Mouse (Mus musculus): ENCODE measurements around the gene Zfp536. TPM values are rescaled to one million over a fixed set of nuclear protein-coding genes. Genes with fewer than 3 reads are reported as not detected.

The Zfp536 gene
- polyA plus RNA-seq, 1 experiment from 2014 or later = 3.7 TPM

- TF ChIP-seq CTCF (IDR thresholded peaks at IDR 0.05; ENCODE audit: low read depth) = no peak
- Histone ChIP-seq H3K36me3 (ENCODE audit: insufficient read depth, low read length) (no peaks in the 10 kb centered on the region), H3K9ac (ENCODE audit: low read depth, low read length) (peak overlapping the region; percentile 9; the same call in 1 of the 2 replicates), H3K4me1 (replicated peaks; ENCODE audit: insufficient read depth, low read length) (peaks cover 17% of the 10 kb centered on the region; the same call in 1 of the 2 replicates), H3K4me3 (replicated peaks; ENCODE audit: low read depth, low read length) (peak overlapping the region; percentile 49), H3K27me3 (ENCODE audit: insufficient read depth, low read length) (peaks cover 45% of the 10 kb centered on the region), H3K9me3 (replicated peaks; ENCODE audit: low read length) (no peaks in the 10 kb centered on the region), H3K27ac (peak overlapping the region; percentile 19; the same call in 1 of the 2 replicates), H3K4me2 (ENCODE audit: low read length) (peak overlapping the region; percentile 95)
- DNase-seq (ENCODE audit: low spot score) (peak; percentile 50), ATAC-seq (replicated peaks; ENCODE audit: low FRiP score, low read depth) (no peak)
- under 1% methylated on average over 46 of the region's 46 CpGs for WGBS
Measured at GRCm38 (mm10) chr7:37772376-37773311, 797 bp downstream of the Zfp536 start.

- H3K9ac ChIP-seq (ENCODE audit: low read depth, low read length) = peak overlapping the region; percentile 9; the same call in 1 of the 2 replicates
- peak overlapping the region; percentile 49 for H3K4me3 ChIP-seq (replicated peaks; ENCODE audit: low read depth, low read length)
- no peak overlapping the region for H3K27ac ChIP-seq
- peak overlapping the region; percentile 95 for H3K4me2 ChIP-seq (ENCODE audit: low read length)
- ATAC-seq (replicated peaks; ENCODE audit: low FRiP score, low read depth) (peak; percentile 22), DNase-seq (ENCODE audit: low spot score) (peak; percentile 51)
- WGBS = under 1% methylated on average over 73 of the region's 75 CpGs
- no peaks in the 10 kb centered on the region for H3K9me3 ChIP-seq (replicated peaks; ENCODE audit: low read length)
- TF ChIP-seq CTCF (IDR thresholded peaks at IDR 0.05; ENCODE audit: low read depth) = no peak
- H3K27me3 ChIP-seq (ENCODE audit: insufficient read depth, low read length) = peaks cover 45% of the 10 kb centered on the region
- peaks cover 17% of the 10 kb centered on the region; the same call in 1 of the 2 replicates for H3K4me1 ChIP-seq (replicated peaks; ENCODE audit: insufficient read depth, low read length)
- no peaks in the 10 kb centered on the region for H3K36me3 ChIP-seq (ENCODE audit: insufficient read depth, low read length)
Measured at GRCm38 (mm10) chr7:37771491-37772375, 1.7 kb downstream of the Zfp536 start.

- peaks cover 47% of the 10 kb centered on the region for H3K27me3 ChIP-seq (ENCODE audit: insufficient read depth, low read length)
- peak; percentile 78 for ATAC-seq (replicated peaks; ENCODE audit: low FRiP score, low read depth)
- no peak overlapping the region for H3K27ac ChIP-seq
- H3K9ac ChIP-seq (ENCODE audit: low read depth, low read length) = peak overlapping the region; percentile 23; the same call in 1 of the 2 replicates
- peak overlapping the region; percentile 95 for H3K4me2 ChIP-seq (ENCODE audit: low read length)
- no peaks in the 10 kb centered on the region for H3K36me3 ChIP-seq (ENCODE audit: insufficient read depth, low read length)
- DNase-seq (ENCODE audit: low spot score) = peak; percentile 87
- 0% methylated on average over 57 of the region's 57 CpGs for WGBS
- H3K4me3 ChIP-seq (replicated peaks; ENCODE audit: low read depth, low read length) = peak overlapping the region; percentile 49
- peaks cover 17% of the 10 kb centered on the region; the same call in 1 of the 2 replicates for H3K4me1 ChIP-seq (replicated peaks; ENCODE audit: insufficient read depth, low read length)
- no peaks in the 10 kb centered on the region for H3K9me3 ChIP-seq (replicated peaks; ENCODE audit: low read length)
- TF ChIP-seq CTCF (IDR thresholded peaks at IDR 0.05; ENCODE audit: low read depth) = peak; percentile 72
Measured at GRCm38 (mm10) chr7:37770400-37771050, 2.9 kb downstream of the Zfp536 start.

GRCm38 (mm10) chr7:37769526-37770399 lies 3.7 kb downstream of the Zfp536 start:
- whole genome bisulfite sequencing = under 1% methylated on average over 53 of the region's 53 CpGs
- Histone ChIP-seq H3K4me1 (replicated peaks; ENCODE audit: insufficient read depth, low read length) (peaks cover 17% of the 10 kb centered on the region; the same call in 1 of the 2 replicates), H3K9ac (ENCODE audit: low read depth, low read length) (peak overlapping the region; percentile 49), H3K27ac (no peak overlapping the region; the same call in 1 of the 2 replicates), H3K4me3 (replicated peaks; ENCODE audit: low read depth, low read length) (peak overlapping the region; percentile 49), H3K4me2 (ENCODE audit: low read length) (peak overlapping the region; percentile 95), H3K27me3 (ENCODE audit: insufficient read depth, low read length) (peaks cover 42% of the 10 kb centered on the region), H3K36me3 (ENCODE audit: insufficient read depth, low read length) (no peaks in the 10 kb centered on the region), H3K9me3 (replicated peaks; ENCODE audit: low read length) (no peaks in the 10 kb centered on the region)
- DNase-seq (ENCODE audit: low spot score) (peak; percentile 69), ATAC-seq (replicated peaks; ENCODE audit: low FRiP score, low read depth) (no peak; the same call in 1 of the 2 replicates)
- no peak for TF ChIP-seq CTCF (IDR thresholded peaks at IDR 0.05; ENCODE audit: low read depth)

GRCm38 (mm10) chr7:37769004-37769403 lies 4.4 kb downstream of the Zfp536 start:
- Histone ChIP-seq H3K36me3 (ENCODE audit: insufficient read depth, low read length) (no peaks in the 10 kb centered on the region), H3K27me3 (ENCODE audit: insufficient read depth, low read length) (peaks cover 37% of the 10 kb centered on the region), H3K27ac (no peak overlapping the region), H3K9me3 (replicated peaks; ENCODE audit: low read length) (no peaks in the 10 kb centered on the region), H3K4me2 (ENCODE audit: low read length) (peak overlapping the region; percentile 95), H3K4me1 (replicated peaks; ENCODE audit: insufficient read depth, low read length) (peaks cover 17% of the 10 kb centered on the region; the same call in 1 of the 2 replicates), H3K4me3 (replicated peaks; ENCODE audit: low read depth, low read length) (peak overlapping the region; percentile 49), H3K9ac (ENCODE audit: low read depth, low read length) (peak overlapping the region; percentile 49)
- peak; percentile 25 for DNase-seq (ENCODE audit: low spot score)
- no peak for ATAC-seq (replicated peaks; ENCODE audit: low FRiP score, low read depth)
- TF ChIP-seq CTCF (IDR thresholded peaks at IDR 0.05; ENCODE audit: low read depth) = no peak
- 0% methylated on average over 28 of the region's 28 CpGs for WGBS

Data from kidney, postnatal 0 days (tissue).